Mouse (Mus musculus) myocyte (in vitro differentiated cells): ENCODE results near the gene Kank1.

Experiments
- CEBPB ChIP-seq: IDR thresholded peaks from 2 replicates; pipeline ENCODE4 v1.6.1; 2011; ENCODE audit warnings: mild to moderate bottlenecking, moderate library complexity; ENCODE audit not compliant: poor library complexity, insufficient read depth, severe bottlenecking
- POLR2A ChIP-seq: IDR thresholded peaks from one replicate; pipeline ENCODE4 v1.6.1; 2011; ENCODE audit warnings: low read depth, mild to moderate bottlenecking, control low read depth, moderate library complexity; ENCODE audit not compliant: insufficient read length

DNA sequence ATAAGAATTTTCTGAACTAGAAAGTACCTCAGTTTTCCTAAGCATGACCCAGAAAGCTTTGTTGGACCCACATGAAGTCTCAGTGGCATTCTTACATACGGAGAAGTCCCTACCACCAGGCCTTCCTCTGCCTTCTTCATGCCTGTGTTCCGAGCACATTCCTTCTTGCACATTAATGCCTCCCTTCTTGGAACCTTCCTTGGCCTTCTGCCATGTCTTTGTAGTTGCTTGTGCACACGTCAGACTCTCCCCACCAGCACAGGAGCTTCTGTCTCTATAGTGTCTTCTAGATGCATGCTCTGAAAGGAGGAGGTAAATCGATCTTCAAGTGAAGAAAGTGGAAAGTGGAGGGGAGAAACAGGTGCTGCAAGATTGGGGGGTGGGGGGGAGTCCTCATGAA lies 58.4 kb downstream of the Kank1 start:
- TF ChIP-seq POLR2A (no peak), CEBPB (no peak)
